Mouse (Mus musculus) left cerebral cortex, adult 8-10 months (tissue): ENCODE measurements around the gene Knl1. TPM values are rescaled to one million over a fixed set of nuclear protein-coding genes. Genes with fewer than 3 reads are reported as not detected.

Source experiments
- total RNA-seq, 4 experiments: library from RNA; stranded (reverse); gene quantifications; 2 replicates each; pipeline ENCODE4 v1.2.4; 2022

The Knl1 gene
- total RNA-seq, 4 experiments from 2014 or later: 0.21 to 1.0 (median 0.29) TPM

Other genes with a start within 250 kb of the Knl1 start
- gene Knstrn, start 233.1 kb upstream of the Knl1 start, total RNA-seq: 1 to 10 TPM in 3 of 4 experiments, under 1 TPM in 1; 0.97 to 1.9 (median 1.5) TPM
- gene Ivd, start 185.2 kb upstream of the Knl1 start, total RNA-seq: 10 to 100 TPM; 72.7 to 88.6 (median 75.3) TPM
- 10 to 100 TPM; 41.8 to 49.3 (median 42.6) TPM for gene Bahd1, start 146.7 kb upstream of the Knl1 start, total RNA-seq
- 1 to 10 TPM; 2.6 to 4.1 (median 3.3) TPM for gene Chst14, start 120.6 kb upstream of the Knl1 start, total RNA-seq
- 10 to 100 TPM; 43.1 to 49.6 (median 46.5) TPM for gene Ccdc32, start 17.7 kb upstream of the Knl1 start, total RNA-seq
- 1 to 10 TPM; 6.6 to 9.1 (median 8.0) TPM for gene Rpusd2, start 12.3 kb upstream of the Knl1 start, total RNA-seq
- gene Rad51, start 65.7 kb downstream of the Knl1 start, total RNA-seq: 1 to 10 TPM in 2 of 4 experiments, under 1 TPM in 2; 0.54 to 4.2 (median 1.2) TPM
- gene Rmdn3, start 109.9 kb downstream of the Knl1 start, total RNA-seq: 10 to 100 TPM; 39.4 to 58.8 (median 48.2) TPM
- not detected for gene Gchfr, start 120.7 kb downstream of the Knl1 start, total RNA-seq
- under 1 TPM in 1 of 4 experiments, not detected in 3; 0.16 TPM for gene Gm14137, start 127.4 kb downstream of the Knl1 start, total RNA-seq
- 10 to 100 TPM; 29.3 to 44.8 (median 35.4) TPM for gene Zfyve19, start 161.5 kb downstream of the Knl1 start, total RNA-seq
- 10 to 100 TPM; 15.9 to 21.6 (median 19.1) TPM for gene Dnajc17, start 161.7 kb downstream of the Knl1 start, total RNA-seq
- not detected for gene Ppp1r14d, start 182.8 kb downstream of the Knl1 start, total RNA-seq
- gene Spint1, start 190.2 kb downstream of the Knl1 start, total RNA-seq: 1 to 10 TPM; 2.0 to 3.7 (median 3.2) TPM
- gene Rhov, start 224.2 kb downstream of the Knl1 start, total RNA-seq: 10 to 100 TPM; 11.1 to 12.5 (median 11.7) TPM
- gene Vps18, start 241.6 kb downstream of the Knl1 start, total RNA-seq: 10 to 100 TPM; 46.8 to 52.2 (median 49.4) TPM